Mouse (Mus musculus) olfactory bulb, adult 2 months (tissue): ENCODE data around the gene Pkdcc.

ENCODE experiments used
- CTCF ChIP-seq: fragments of 200-500 bp; IDR thresholded peaks from 2 replicates; pipeline ENCODE4 v1.5.1; 2012; ENCODE audit warnings: low read depth, mild to moderate bottlenecking, low read length, moderate library complexity; ENCODE audit not compliant: insufficient read depth
- POLR2A ChIP-seq: fragments of 200-500 bp; IDR thresholded peaks from 2 replicates; pipeline ENCODE4 v1.6.1; 2012; ENCODE audit warnings: mild to moderate bottlenecking, low read depth, low read length, moderate library complexity; ENCODE audit not compliant: insufficient read depth

GRCm38 (mm10) chr17:83213228-83213915 lies 1.7 kb upstream of the Pkdcc start:
- no peak for TF ChIP-seq CTCF
- TF ChIP-seq POLR2A = no peak
